Mouse (Mus musculus) thymus, adult 18-20 months (tissue): ENCODE results near the gene Tldc1.

ENCODE experiments used
- DNase-seq, 2 experiments: peaks; one replicate each; pipeline ENCODE4 v3.0.0; 2022; ENCODE audit warnings: mixed read lengths in 2 of 2

Tldc1 gene

DNA sequence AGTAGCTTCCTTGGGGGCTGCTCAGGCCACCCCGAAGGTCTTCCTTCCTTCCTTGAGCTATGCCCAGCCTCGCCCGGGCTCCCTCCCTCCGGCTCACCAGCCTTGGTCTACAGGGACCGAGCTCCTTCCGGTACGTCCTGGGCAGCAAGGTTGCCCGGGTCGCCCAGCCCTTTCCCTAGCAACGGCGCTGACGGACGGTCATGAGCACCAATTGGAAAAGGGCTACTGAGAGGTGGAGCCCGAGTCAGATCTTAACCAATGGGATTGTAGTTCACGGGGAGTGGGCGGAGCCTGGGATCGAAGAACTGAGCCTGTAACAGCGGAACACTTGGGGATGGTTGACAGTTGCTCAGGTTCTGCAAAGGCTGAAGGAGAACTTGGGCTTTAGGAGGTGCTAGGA, at the start of gene Tldc1:
TSS of gene Tldc1 (minus strand) at position 154 of the 400 bp plus-strand sequence.
- DNase-seq, result peak; percentile 97 to 99

GRCm38 (mm10) chr8:119827721-119828153, 49.5 kb upstream of the Tldc1 start:
- no peak for DNase-seq

- no peak for DNase-seq
Measured at GRCm38 (mm10) chr8:119826982-119827381, 48.8 kb upstream of the Tldc1 start.

- DNase-seq, result no peak
Measured at GRCm38 (mm10) chr8:119825950-119826730, 47.9 kb upstream of the Tldc1 start.

DNA sequence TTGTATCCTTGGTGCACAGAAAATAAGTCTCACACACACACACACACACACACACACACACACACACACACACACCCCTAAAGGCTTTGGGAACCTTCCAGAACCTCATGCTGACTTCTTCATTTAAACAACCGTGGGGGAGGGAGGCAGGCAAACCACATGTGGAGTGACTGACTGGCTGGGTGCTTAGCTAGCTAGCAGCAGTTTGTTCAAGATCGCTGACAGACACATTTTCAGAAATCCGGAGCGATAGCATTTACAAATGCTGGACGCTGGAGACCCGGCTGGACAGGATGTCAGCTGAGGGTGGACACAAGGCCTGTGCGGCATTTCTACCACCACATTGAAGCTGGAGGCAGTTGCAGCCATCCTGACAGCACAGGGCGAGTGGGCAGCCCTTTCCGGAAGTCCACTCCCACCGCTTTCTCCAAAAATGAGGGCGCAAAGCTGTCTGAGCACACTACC, 46.6 kb upstream of the Tldc1 start:
- DNase-seq, result no peak

GRCm38 (mm10) chr8:119824100-119824499, 45.9 kb upstream of the Tldc1 start:
- DNase-seq, result no peak

- no peak for DNase-seq
Measured at GRCm38 (mm10) chr8:119823278-119823677, 45.1 kb upstream of the Tldc1 start.

GRCm38 (mm10) chr8:119821691-119822090, 43.5 kb upstream of the Tldc1 start:
- DNase-seq, result no peak

DNA sequence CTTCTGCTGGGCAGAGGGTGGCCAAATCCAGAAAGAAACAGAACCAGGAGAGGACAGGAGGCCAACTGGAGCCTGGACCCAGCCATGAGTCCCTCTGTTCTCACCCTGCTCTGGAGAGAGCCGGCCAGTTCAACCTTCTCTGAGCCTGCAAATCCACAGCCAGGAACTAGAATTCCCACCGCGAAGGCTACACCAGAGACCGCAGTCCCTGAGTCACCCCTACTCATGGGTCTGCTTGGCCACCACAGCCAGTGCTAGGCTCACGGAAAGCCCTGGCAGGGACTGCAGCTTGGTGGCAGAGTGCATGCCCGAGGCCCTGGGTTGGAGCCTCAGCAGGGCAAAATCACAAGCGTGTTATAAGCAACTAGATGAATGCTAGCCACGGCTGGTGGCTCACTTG, 41.8 kb upstream of the Tldc1 start:
- no peak for DNase-seq

- DNase-seq, result no peak
Measured at GRCm38 (mm10) chr8:119819316-119819715, 41.1 kb upstream of the Tldc1 start.

GRCm38 (mm10) chr8:119817446-119817845, 39.2 kb upstream of the Tldc1 start:
- DNase-seq, result no peak

GRCm38 (mm10) chr8:119816219-119816618, 38.0 kb upstream of the Tldc1 start:
- no peak for DNase-seq

DNA sequence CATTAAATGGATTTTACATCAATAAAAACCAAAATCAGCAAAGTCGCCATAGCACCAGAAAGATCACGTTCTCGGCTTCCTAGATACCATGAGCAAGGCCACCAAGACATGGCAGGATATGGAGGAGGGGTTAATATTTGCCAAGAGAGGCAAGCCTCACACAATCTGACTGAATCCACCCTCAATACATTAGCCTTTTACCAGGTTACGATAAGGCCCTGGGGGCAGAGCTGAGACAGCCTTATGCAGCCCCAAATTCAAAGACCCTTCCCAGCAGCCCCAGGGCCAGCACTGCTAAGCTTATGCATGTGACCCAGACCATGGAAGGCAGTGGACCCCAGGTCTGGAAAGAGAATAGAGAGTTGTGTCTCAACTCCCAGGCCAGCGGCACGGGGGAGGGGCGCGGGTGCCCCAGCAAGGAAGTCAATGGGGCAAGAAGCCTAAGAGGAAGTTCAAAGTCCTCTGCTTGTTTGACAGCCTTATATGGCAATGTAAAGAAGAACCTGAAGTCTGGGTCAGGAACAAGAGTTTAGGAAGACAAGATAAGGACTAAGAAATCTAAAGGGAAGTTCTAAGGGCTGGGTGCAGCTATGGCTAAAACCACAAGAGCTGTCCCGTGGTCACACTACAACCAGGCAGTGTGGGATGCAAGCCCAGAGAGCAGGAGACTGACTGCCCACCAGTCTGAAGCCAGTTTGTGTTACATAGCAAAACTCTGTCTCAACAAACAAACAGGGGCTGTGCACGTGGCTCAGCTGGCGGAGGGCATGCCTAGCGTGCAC, 34.6 kb upstream of the Tldc1 start:
- peak; percentile 51 to 67 for DNase-seq

- peak in 1 of 2 experiments; percentile 47 for DNase-seq
Measured at GRCm38 (mm10) chr8:119811925-119812324, 33.7 kb upstream of the Tldc1 start.

DNA sequence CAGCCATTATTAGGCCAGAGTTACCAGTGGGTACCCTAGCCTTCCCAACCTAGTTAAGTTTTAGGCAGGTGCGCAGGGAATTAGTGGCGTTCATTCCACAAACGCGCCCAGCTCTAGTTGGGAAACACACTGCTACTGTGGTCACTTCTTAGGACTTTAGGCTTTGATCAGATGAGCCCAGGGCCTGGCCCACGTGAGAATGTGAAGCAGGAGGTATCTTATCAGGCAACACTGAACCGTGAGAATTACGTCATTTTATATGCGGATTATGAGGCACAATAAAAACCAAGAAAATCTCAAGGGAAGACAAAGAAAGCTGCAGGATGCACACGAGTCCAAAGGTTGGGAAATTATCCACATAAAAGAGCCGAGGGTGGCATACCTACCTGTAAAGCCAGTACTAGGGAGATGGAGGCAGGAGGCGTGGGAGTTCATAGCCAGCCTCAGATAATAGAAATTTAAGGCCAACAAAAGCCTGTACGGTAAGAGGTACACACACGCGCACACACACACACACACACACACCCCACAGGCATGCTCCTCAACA, 32.8 kb upstream of the Tldc1 start:
- no peak for DNase-seq

GRCm38 (mm10) chr8:119810127-119810868, 32.1 kb upstream of the Tldc1 start:
- no peak for DNase-seq

GRCm38 (mm10) chr8:119809620-119810019, 31.4 kb upstream of the Tldc1 start:
- DNase-seq, result no peak

GRCm38 (mm10) chr8:119807687-119808086, 29.5 kb upstream of the Tldc1 start:
- DNase-seq, result no peak

DNA sequence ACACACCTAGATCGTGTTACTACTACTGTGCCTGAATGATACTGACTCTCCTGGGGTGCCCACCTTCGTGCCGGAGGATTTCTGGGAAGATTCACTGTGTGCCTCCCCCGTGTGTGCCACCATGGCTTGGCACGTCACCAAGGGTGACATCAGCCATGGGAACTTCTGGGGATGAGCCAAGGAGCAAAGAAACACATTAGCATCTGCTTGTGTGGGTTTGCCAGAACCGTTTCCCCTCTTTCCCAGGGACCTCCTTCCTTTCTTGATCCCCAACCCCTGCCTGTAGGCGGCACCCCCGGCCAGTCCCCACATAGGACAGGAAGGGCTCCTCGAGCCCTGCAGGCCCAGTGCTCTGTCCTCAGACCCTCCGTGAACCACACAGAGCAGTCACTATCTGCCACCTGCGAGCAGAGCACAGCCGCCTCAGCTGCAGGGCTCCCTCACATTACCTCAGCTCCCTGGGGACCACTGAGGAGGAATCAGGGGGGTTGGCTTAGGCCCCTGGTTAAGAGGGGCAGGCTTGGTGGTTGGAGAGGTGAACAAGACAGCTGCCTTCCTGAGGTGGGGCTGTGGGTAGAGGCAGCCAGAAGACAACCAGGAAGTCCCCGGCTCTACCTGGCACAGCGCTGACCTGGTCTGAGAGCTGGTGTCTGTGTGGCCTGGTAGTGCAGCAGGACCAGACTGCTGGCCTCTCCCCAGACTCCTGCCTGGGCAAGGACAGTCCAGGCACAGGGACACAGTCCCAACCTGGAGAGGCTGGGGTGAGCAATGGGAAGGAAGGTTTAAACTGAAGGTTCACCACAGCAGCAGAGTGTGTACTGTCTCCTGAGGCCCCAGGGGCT, 28.4 kb upstream of the Tldc1 start:
- DNase-seq, result no peak

GRCm38 (mm10) chr8:119805275-119805674, 27.1 kb upstream of the Tldc1 start:
- no peak for DNase-seq

- no peak for DNase-seq
Measured at GRCm38 (mm10) chr8:119802592-119802991, 24.4 kb upstream of the Tldc1 start.

DNA sequence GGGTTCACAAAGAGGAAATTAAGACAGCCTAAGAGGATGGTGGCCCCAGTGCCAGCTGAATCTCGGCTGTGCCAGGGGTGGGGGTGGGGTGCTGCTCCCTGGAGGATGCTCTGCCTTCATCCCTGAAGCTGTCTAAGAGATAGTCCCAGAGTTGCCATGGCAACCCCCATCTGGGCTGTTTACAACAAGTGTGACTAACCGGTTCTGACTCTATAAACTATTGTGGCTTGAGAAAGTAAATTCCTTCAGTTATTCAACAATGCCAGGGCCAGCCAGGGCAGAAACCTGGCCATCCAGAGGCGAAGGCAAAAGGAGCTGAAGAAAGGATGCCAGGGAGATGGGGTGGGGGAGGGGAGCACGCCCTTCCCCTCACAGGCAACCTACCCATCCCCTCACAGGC, 23.0 kb upstream of the Tldc1 start:
- no peak for DNase-seq
